Mouse (Mus musculus) cerebellum, adult (tissue): Measurements from ENCODE around the gene Cntn5.

Experiments
- ATAC-seq: cut with Nextera tagmentation; 2 replicates; pipeline ENCODE4 v1.9.2; 2017; ENCODE audit warnings: mild to moderate bottlenecking, moderate library complexity, mixed read lengths; ENCODE audit not compliant: insufficient number of reproducible peaks, low FRiP score, low TSS enrichment

Gene Cntn5

GRCm38 (mm10) chr9:10265616-10266015 lies 639.0 kb downstream of the Cntn5 start:
- no peak for ATAC-seq

GRCm38 (mm10) chr9:10233364-10233763 lies 671.2 kb downstream of the Cntn5 start:
- ATAC-seq, result no peak

GRCm38 (mm10) chr9:10232066-10232465 lies 672.5 kb downstream of the Cntn5 start:
- no peak for ATAC-seq

GRCm38 (mm10) chr9:10230973-10231372 lies 673.6 kb downstream of the Cntn5 start:
- ATAC-seq, result no peak

- no peak for ATAC-seq
Observed at GRCm38 (mm10) chr9:10229716-10230115, 674.9 kb downstream of the Cntn5 start.

GRCm38 (mm10) chr9:10226013-10226412 lies 678.6 kb downstream of the Cntn5 start:
- ATAC-seq, result peak; percentile 96

- no peak for ATAC-seq
Observed at GRCm38 (mm10) chr9:10186063-10186462, 718.5 kb downstream of the Cntn5 start.

- no peak for ATAC-seq
Observed at GRCm38 (mm10) chr9:10170526-10170925, 734.0 kb downstream of the Cntn5 start.

GRCm38 (mm10) chr9:10121350-10122057 lies 783.1 kb downstream of the Cntn5 start:
- ATAC-seq, result no peak

GRCm38 (mm10) chr9:10116581-10116980 lies 788.0 kb downstream of the Cntn5 start:
- ATAC-seq, result no peak

- no peak for ATAC-seq
Observed at GRCm38 (mm10) chr9:10109156-10109555, 795.4 kb downstream of the Cntn5 start.

- ATAC-seq, result no peak
Observed at GRCm38 (mm10) chr9:10107861-10108260, 796.7 kb downstream of the Cntn5 start.

GRCm38 (mm10) chr9:10101812-10102440 lies 802.6 kb downstream of the Cntn5 start:
- no peak for ATAC-seq

- no peak for ATAC-seq
Observed at GRCm38 (mm10) chr9:10076282-10076681, 828.3 kb downstream of the Cntn5 start.

- ATAC-seq, result no peak
Observed at GRCm38 (mm10) chr9:10073401-10073800, 831.2 kb downstream of the Cntn5 start.

GRCm38 (mm10) chr9:10072860-10073259 lies 831.7 kb downstream of the Cntn5 start:
- ATAC-seq, result no peak

GRCm38 (mm10) chr9:10071271-10071670 lies 833.3 kb downstream of the Cntn5 start:
- no peak for ATAC-seq

- ATAC-seq, result no peak
Observed at GRCm38 (mm10) chr9:10044969-10045789, 859.4 kb downstream of the Cntn5 start.

- no peak for ATAC-seq
Observed at GRCm38 (mm10) chr9:10043001-10043400, 861.6 kb downstream of the Cntn5 start.

- no peak for ATAC-seq
Observed at GRCm38 (mm10) chr9:10015129-10015528, 889.4 kb downstream of the Cntn5 start.

- no peak for ATAC-seq
Observed at GRCm38 (mm10) chr9:9984028-9984427, 920.5 kb downstream of the Cntn5 start.
